Mouse (Mus musculus): ENCODE data around the gene Ugt1a8.
"Not testable (repeated sequence)": the region's sequence is repeated elsewhere in the genome, so short reads cannot be mapped to it uniquely, and the experiment has no call there.

Ugt1a8 gene

DNA sequence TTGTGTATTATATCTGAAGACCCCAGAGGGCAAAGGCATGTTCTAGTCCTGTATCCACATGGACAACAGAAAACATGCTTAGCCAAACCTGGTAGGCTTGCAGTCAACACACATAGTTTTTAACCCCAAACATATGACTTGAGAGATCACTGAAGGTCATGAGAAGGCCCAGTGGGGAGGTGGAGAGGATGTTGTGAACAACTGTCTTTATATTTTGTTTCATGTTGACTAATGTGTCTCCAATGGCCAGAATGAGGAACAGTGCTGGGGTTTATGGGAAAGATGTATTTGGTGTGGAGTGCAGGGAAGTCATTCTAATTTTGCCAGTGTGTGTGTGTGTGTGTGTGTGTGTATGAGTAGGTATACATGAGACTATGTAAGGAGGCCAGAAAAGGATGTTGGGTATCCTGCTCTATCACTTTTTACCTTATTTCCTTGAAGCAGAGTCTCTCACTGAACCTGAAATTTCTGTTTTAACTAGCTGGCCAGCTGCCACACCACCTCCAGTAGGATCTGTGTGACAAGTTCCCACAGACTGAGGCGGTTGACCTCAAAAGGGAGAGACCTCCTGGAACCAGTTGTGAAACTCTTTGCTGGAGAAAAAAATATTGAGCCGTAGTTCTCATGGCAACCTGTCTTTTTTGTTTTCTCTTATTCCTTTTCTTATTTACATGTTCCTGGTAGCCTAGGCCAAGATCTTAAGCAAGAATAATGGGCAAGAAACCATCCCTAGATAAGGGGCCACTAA lies 136.6 kb downstream of the Ugt1a8 start:
- no peak for DNase-seq

GRCm38 (mm10) chr1:88225301-88225700 lies 137.7 kb downstream of the Ugt1a8 start:
- not testable (repeated sequence) for DNase-seq

- no peak for DNase-seq
Observed at GRCm38 (mm10) chr1:88225741-88226140, 138.1 kb downstream of the Ugt1a8 start.

GRCm38 (mm10) chr1:88226670-88227379 lies 139.2 kb downstream of the Ugt1a8 start, which contains the start of gene Mroh2a:
Gene Mroh2a, plus strand, starts transcription at chr1:88226986.
- DNase-seq: no peak

- no peak for DNase-seq
Observed at GRCm38 (mm10) chr1:88227482-88227881, 139.9 kb downstream of the Ugt1a8 start.

DNA sequence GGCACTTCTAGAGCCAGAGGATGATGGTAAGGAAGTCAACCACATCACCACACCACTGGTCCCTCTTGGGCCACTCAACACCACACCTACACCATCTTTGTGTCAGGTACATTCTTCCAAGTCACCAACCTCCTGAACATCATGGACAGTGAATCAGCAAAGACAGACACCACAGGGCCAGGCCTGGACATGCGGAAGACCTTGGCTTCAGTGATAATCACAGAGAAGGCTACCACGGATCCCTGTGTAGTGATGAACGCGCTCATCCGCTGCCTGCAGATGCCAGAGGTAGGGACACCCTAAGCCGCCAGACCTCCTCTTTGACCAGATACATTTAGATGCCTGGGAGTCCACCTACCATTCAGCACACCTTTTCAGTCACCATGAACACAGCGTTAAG lies 140.5 kb downstream of the Ugt1a8 start:
- DNase-seq: no peak

DNA sequence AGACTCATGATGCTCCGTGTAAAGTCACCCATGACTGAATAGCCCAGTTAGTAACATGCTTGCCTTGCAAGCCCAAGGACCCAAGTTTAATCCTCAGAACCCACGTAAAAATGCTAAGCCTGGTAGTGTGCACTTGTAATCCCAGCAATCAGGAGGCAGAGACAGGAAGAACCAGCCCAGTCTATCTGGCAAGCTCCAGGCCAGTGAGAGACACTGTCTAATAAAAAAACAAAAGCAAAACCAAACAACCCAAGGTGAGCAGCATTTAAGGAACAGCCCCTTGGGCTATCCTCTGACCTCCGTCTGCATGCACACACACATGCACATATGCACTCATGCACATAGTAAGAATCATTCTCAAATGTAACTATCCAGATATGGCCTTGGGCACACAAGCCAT lies 142.0 kb downstream of the Ugt1a8 start:
- DNase-seq: no peak

- DNase-seq: no peak
Observed at GRCm38 (mm10) chr1:88229986-88230385, 142.4 kb downstream of the Ugt1a8 start.

GRCm38 (mm10) chr1:88230421-88230820 lies 142.8 kb downstream of the Ugt1a8 start:
- DNase-seq: no peak

DNA sequence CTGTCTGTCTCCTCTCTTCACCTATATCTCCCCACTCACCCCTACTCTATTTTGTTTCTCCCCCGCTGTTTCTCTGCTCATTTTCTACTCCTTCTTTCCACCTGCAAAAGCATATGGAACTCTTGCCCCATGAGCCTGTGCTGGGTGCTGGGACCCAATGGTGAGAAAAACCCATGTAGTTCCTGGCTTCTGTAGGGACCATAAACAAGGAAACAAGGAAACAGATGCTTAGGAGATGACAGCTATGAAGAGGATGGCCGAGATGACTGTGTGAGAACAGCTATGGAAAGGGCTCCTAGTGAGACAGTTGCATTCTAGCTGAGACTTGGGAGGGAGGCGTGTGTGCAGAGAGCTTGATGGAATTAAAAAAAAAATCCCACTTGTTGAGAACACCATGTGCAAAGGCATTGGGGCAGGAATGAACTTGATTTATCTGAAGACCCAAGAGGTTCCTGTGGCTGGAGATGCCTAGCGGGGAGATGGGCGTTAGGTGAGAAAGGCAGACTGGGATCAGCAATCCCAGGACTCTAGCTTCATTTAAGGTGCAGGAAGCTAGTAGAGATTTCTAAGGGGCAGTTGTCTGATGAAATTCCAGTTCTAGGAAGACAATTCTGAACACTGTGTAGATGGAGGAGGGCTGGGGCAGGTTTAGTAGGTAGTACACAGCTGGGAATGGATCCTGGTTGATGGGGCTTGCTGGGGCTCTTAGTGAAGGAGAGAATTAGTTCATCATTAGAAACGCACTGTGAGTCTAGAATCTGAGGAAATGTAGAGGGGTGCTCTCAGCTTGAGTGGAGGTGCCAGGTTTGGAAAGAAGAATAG lies 143.6 kb downstream of the Ugt1a8 start:
- no peak for DNase-seq

GRCm38 (mm10) chr1:88231803-88232499 lies 144.3 kb downstream of the Ugt1a8 start:
- no peak for DNase-seq

- DNase-seq: no peak
Observed at GRCm38 (mm10) chr1:88232664-88233380, 145.2 kb downstream of the Ugt1a8 start.

GRCm38 (mm10) chr1:88233421-88234247 lies 146.0 kb downstream of the Ugt1a8 start:
- DNase-seq: no peak

GRCm38 (mm10) chr1:88234248-88234610 lies 146.6 kb downstream of the Ugt1a8 start:
- no peak for DNase-seq

DNA sequence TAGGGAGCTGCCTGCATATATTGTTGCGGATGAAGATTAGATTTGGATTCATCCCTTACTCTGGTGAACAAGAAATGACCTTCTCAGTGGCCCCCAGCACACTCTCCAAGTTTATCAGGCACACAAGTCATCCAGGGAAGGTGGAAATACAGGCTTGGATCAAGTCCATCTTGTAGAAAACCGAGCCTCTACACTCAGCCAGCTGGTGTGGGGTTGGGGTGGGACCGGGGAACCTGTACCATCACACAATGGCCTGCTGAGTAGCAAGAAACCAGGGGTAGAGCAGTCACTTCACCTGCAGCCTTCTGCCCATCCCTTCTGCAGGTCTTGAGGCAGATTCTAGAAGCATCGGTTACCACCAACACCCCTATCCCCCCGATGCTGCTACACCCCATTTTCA lies 147.0 kb downstream of the Ugt1a8 start:
- DNase-seq: no peak

DNA sequence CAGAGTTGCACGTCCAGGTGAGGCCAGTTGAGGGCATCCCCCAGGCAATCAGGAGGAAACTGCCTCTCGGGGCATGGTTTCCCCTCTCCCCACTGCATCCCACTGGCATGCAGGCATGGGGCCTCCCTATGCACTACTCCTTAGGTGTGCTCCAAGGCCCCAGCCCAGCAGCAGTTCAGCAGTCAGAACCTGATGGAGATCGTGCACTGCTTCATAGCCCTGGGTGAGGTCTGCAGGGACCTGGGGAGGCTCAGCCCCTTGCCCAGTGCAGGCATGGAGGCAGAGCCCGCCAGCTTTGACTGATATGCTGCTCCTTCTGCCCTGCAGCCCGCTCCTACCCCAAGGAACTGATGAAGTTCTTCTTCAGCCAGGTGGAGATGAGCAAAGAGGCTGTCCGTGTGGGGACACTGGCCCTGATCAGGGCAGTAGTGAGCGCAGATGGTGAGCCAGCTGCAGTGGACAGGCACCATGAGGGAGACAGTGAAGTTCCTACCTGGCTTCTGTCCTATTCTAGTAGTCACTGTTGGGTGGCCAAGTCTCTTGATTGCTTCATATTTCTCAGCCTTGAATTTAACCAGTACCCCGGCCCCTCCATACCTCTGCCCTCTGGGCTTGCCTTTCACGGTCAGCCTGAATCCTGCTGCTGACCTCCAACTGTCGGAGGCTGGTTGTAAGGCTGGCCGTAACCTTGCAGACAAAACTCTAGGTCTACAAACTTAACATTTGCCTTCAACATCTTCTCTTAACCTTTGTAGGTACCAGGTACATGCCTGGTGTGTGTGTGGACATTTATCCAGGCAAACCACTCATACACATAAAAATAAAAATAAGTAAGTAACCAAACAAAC lies 147.7 kb downstream of the Ugt1a8 start:
- no peak for DNase-seq

DNA sequence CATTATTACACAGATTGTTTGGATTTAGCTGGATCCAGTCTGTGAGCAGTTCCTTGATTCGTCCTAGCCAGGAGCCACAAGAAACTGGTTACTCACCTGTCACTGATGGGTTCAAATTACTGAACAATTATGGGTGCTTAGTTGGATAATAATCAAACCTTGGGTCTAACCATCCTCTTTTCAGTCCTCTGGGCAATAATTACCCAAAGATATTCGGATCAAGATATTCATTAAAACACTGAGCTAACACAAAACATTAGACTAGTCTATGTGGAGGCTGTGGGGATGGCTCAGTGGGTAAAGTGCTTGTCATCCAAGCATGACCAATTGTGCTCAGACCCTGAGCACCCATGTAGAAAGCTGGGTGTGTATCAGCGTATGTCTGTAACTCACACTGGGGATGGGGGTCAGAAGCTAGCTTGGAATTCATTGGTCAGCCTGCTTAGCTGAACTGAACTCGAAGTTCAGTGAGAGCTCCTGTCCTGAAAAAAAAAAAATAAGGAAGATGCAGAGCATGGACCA lies 148.3 kb downstream of the Ugt1a8 start:
- DNase-seq: no peak

GRCm38 (mm10) chr1:88237311-88237710 lies 149.7 kb downstream of the Ugt1a8 start:
- no peak for DNase-seq

DNA sequence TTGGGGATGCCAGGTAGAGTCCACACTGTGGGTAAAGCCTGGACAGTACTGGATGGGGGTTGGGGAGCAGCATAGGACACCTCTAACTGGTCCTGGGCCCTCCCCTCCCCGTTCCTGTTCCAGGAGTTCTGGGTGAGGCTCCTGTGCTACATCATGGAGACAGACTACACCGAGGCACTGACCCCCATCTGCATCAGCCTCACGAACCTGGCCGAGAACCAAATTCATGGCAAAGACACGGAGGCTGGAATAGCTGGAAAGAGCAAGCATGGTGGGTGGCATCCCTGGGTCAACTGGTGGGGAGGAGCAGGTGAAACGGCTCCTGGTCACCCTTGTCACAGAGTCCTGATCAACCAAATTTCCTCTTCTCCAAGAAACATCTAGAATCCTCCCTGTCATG lies 151.2 kb downstream of the Ugt1a8 start:
- no peak for DNase-seq

- DNase-seq: no peak
Observed at GRCm38 (mm10) chr1:88240072-88240471, 152.5 kb downstream of the Ugt1a8 start.

Data from liver (tissue).